Mouse (Mus musculus) spleen, adult 2 months (tissue): ENCODE results near the gene Smpd2. TPM values are rescaled to one million over a fixed set of nuclear protein-coding genes. Genes with fewer than 3 reads are reported as not detected.

Source experiments
- DNase-seq, 2 experiments: peaks; one replicate each; pipeline versions ENCODE4 v3.0.0 to v3.0.0-alpha.2; 2012 to 2021; ENCODE audit warnings: low spot score in 2 of 2, low read depth in 1 of 2
- H3K27ac ChIP-seq: fragments of 200-500 bp; 2 replicates; pipeline ENCODE4 v1.5.1; 2012; ENCODE audit warnings: low read length, inconsistent platforms; ENCODE audit not compliant: insufficient read depth
- H3K27me3 ChIP-seq: fragments of 200-500 bp; 2 replicates; pipeline ENCODE4 v1.6.1; 2012; ENCODE audit warnings: mild to moderate bottlenecking, moderate library complexity, low read length, inconsistent platforms; ENCODE audit not compliant: control insufficient read depth, insufficient read depth
- H3K36me3 ChIP-seq: fragments of 200-500 bp; 2 replicates; pipeline ENCODE4 v1.6.1; 2012; ENCODE audit warnings: mild to moderate bottlenecking, low read length, inconsistent platforms; ENCODE audit not compliant: control insufficient read depth, insufficient read depth
- H3K4me1 ChIP-seq: fragments of 200-500 bp; 2 replicates; pipeline ENCODE4 v1.6.1; 2011; ENCODE audit warnings: inconsistent platforms; ENCODE audit not compliant: control insufficient read depth, insufficient read depth, insufficient read length
- H3K4me3 ChIP-seq: fragments of 200-500 bp; 2 replicates; pipeline ENCODE4 v1.5.1; 2011; ENCODE audit warnings: mild to moderate bottlenecking, inconsistent platforms; ENCODE audit not compliant: insufficient read depth, insufficient read length; ENCODE audit errors: extremely low read depth
- CTCF ChIP-seq: fragments of 200-500 bp; IDR thresholded peaks from 2 replicates; pipeline ENCODE4 v1.5.1; 2011; ENCODE audit warnings: mild to moderate bottlenecking, inconsistent platforms; ENCODE audit not compliant: insufficient read depth, insufficient read length, insufficient replicate concordance; ENCODE audit errors: extremely low read depth
- POLR2A ChIP-seq: fragments of 200-500 bp; IDR thresholded peaks from 2 replicates; pipeline ENCODE4 v1.6.1; 2011; ENCODE audit warnings: low read depth, low read length, inconsistent platforms
- WGBS: fragments of 180-500 bp; shearing (Covaris S2); methylation state at CpG from one replicate; pipeline ENCODE4 v1.1.7; 2018; 5-methylcytosine and 5-hydroxymethylcytosine counted together
- polyA plus RNA-seq: library from polyadenylated mRNA; depleted of rRNA; stranded (reverse); fragments of >200 nt; gene quantifications from 2 replicates; pipeline ENCODE4 v1.2.3, GENCODE M21; 2012; rRNA removed

Gene Smpd2
- polyA plus RNA-seq, 1 experiment = 35.6 TPM

DNA sequence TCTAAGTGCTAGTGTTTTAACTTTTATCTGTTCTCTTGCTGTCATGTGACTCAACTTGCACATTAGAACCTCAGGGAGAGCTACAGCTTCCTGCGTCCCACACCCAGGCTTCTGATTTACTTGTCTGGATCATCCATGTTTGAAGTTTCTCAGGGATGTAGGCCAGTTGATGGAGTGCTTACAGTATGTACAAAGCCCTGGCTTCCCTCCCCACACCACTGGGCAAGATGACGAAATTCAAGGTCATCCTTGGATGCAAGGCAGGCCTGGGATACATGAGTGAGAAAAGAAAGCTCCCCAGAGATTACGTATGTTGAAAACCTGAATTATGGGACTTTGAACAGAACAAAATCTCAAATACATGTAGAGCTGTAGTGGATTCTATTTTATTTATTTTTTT is 37.4 kb downstream of the Smpd2 start:
- no peak for TF ChIP-seq POLR2A
- no peak for TF ChIP-seq CTCF
- Histone ChIP-seq H3K36me3 (peaks cover 13% of the 10 kb centered on the region), H3K4me1 (peaks cover 2% of the 10 kb centered on the region; the same call in 1 of the 2 replicates), H3K4me3 (no peak overlapping the region), H3K27ac (no peak overlapping the region), H3K27me3 (no peaks in the 10 kb centered on the region)
- DNase-seq = no peak
- WGBS = 92% methylated on average over 3 of the region's 3 CpGs

- Histone ChIP-seq H3K27ac (no peak overlapping the region), H3K4me1 (peaks cover 2% of the 10 kb centered on the region; the same call in 1 of the 2 replicates), H3K36me3 (peaks cover 11% of the 10 kb centered on the region), H3K4me3 (no peak overlapping the region), H3K27me3 (no peaks in the 10 kb centered on the region)
- DNase-seq = no peak
- TF ChIP-seq CTCF (no peak), POLR2A (no peak)
- 98% methylated on average over 9 of the region's 9 CpGs for WGBS
Observed at GRCm38 (mm10) chr10:41451656-41452055, 38.5 kb downstream of the Smpd2 start.

DNA sequence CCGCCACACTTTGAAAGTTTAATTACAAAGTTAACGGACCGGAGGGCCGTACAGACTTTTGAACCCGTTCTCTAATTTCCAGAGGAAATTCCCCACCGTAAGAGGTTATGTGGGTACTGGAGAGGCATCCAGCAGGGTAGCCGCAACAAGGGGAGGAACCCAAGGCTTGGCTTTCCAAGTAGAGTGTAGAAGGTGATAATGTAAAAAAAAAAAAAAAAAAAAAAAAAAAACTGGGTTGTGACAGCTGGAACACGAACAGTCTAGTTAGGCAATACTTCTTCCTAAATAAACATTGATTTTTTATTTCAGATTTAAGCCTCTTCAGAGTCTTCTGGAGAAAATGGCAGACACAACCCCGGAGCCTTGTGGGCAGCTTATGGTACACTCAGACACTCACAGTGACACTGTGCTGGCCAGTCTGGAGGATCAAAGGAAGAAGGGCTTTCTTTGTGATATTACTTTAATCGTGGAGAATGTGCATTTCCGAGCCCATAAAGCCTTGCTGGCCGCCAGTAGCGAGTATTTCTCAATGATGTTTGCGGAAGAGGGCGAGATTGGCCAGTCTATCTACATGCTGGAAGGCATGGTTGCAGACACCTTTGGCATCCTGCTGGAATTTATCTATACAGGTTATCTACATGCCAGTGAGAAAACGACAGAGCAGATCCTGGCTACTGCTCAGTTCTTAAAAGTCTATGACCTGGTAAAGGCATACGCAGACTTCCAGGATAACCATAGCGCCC is 39.2 kb downstream of the Smpd2 start:
- peak overlapping the region; percentile 92 for H3K4me3 ChIP-seq
- peaks cover 2% of the 10 kb centered on the region; the same call in 1 of the 2 replicates for H3K4me1 ChIP-seq
- H3K36me3 ChIP-seq = peaks cover 7% of the 10 kb centered on the region
- TF ChIP-seq POLR2A (no peak), CTCF (no peak)
- no peaks in the 10 kb centered on the region for H3K27me3 ChIP-seq
- DNase-seq = no peak
- peak overlapping the region; percentile 79 for H3K27ac ChIP-seq
- WGBS = 51% methylated on average over 18 of the region's 18 CpGs

- peak within 1 kb of the TSS; percentile 87 for H3K27ac ChIP-seq
- DNase-seq = peak; percentile 95 to 97
- no peaks in the 10 kb centered on the region for H3K27me3 ChIP-seq
- peaks cover 5% of the 10 kb centered on the region for H3K36me3 ChIP-seq
- H3K4me1 ChIP-seq = peaks cover 2% of the 10 kb centered on the region; the same call in 1 of the 2 replicates
- TF ChIP-seq POLR2A (peak; percentile 23; the same call in 1 of the 2 replicates), CTCF (no peak)
- H3K4me3 ChIP-seq = peak within 1 kb of the TSS; percentile 92
- under 1% methylated on average over 49 of the region's 49 CpGs for WGBS
Observed at GRCm38 (mm10) chr10:41450137-41450670, 40.0 kb downstream of the Smpd2 start, which contains the start of gene Zbtb24. TSS of gene Zbtb24 (plus strand) at chr10:41450383.

- TF ChIP-seq CTCF (no peak), POLR2A (no peak)
- no peak for DNase-seq
Observed at GRCm38 (mm10) chr10:41449684-41450083, 40.5 kb downstream of the Smpd2 start.

GRCm38 (mm10) chr10:41448216-41448615 is 42.0 kb downstream of the Smpd2 start:
- no peak overlapping the region for H3K27ac ChIP-seq
- H3K27me3 ChIP-seq = no peaks in the 10 kb centered on the region
- DNase-seq = no peak
- no peak for TF ChIP-seq POLR2A
- no peak for TF ChIP-seq CTCF
- H3K4me1 ChIP-seq = peaks cover 2% of the 10 kb centered on the region; the same call in 1 of the 2 replicates
- WGBS = 80% methylated on average over 1 of the region's 1 CpGs
- no peak overlapping the region for H3K4me3 ChIP-seq
- H3K36me3 ChIP-seq = peaks cover 2% of the 10 kb centered on the region; the same call in 1 of the 2 replicates

More at GRCm38 (mm10) chr10:41449684-41450083, 40.5 kb downstream of the Smpd2 start:
- whole genome bisulfite sequencing = 12% methylated on average over 14 of the region's 14 CpGs
- H3K4me1 ChIP-seq = peaks cover 2% of the 10 kb centered on the region; the same call in 1 of the 2 replicates
- no peaks in the 10 kb centered on the region for H3K27me3 ChIP-seq
- peak overlapping the region; percentile 87 for H3K27ac ChIP-seq
- H3K4me3 ChIP-seq = peak overlapping the region; percentile 65
- peaks cover 2% of the 10 kb centered on the region; the same call in 1 of the 2 replicates for H3K36me3 ChIP-seq

Other genes with a start within 250 kb of the Smpd2 start
- gene Fig4, start 187.1 kb downstream of the Smpd2 start, polyA plus RNA-seq = 8.4 and 9.1 TPM in 2 replicates
- not detected in 2 replicates for gene Ak9, start 186.4 kb downstream of the Smpd2 start, polyA plus RNA-seq
- gene Zbtb24, start 40.0 kb downstream of the Smpd2 start, polyA plus RNA-seq = 13.2 and 16.4 TPM in 2 replicates
- gene Mical1, start 14.1 kb downstream of the Smpd2 start, polyA plus RNA-seq = 130 and 143 TPM in 2 replicates
- gene Ppil6, start 70 bp upstream of the Smpd2 start, polyA plus RNA-seq = 0.08 TPM in 1 of 2 replicates, not detected in the other
- 65.3 and 76.3 TPM in 2 replicates for gene Cd164, start 29.0 kb upstream of the Smpd2 start, polyA plus RNA-seq
- gene Ccdc162, start 226.3 kb upstream of the Smpd2 start, polyA plus RNA-seq = 0.41 and 0.60 TPM in 2 replicates